Mouse (Mus musculus) stomach, embryonic 14.5 days (tissue): ENCODE results near the gene Ccdc9b. TPM values are rescaled to one million over a fixed set of nuclear protein-coding genes. Genes with fewer than 3 reads are reported as not detected.
A peak's percentile ranks its signal among the peaks of the same experiment; 100 is the strongest.

Source experiments
- ATAC-seq: fragments of 200-750 bp; cut with Nextera tagmentation; 2 replicates; pipeline ENCODE4 v1.8.0; 2017; ENCODE audit warnings: low read depth, moderate TSS enrichment; ENCODE audit not compliant: insufficient number of reproducible peaks, insufficient read depth, low FRiP score
- H3K27ac ChIP-seq: fragments of 300-500 bp; sonication (generic); 2 replicates; pipeline ENCODE4 v1.5.1; 2014; ENCODE audit warnings: mild to moderate bottlenecking, low read length, moderate library complexity, mixed read lengths
- H3K27me3 ChIP-seq: fragments of 300-500 bp; sonication (generic); 2 replicates; pipeline ENCODE4 v1.6.1; 2014; ENCODE audit warnings: low read length, control low read depth, mixed read lengths; ENCODE audit not compliant: control insufficient read depth, insufficient read depth
- H3K36me3 ChIP-seq: fragments of 300-500 bp; sonication (generic); 2 replicates; pipeline ENCODE4 v1.6.1; 2014; ENCODE audit warnings: mild to moderate bottlenecking, control low read depth, low read length, moderate library complexity, mixed read lengths; ENCODE audit not compliant: control insufficient read depth, insufficient read depth
- H3K4me1 ChIP-seq: fragments of 300-500 bp; sonication (generic); 2 replicates; pipeline ENCODE4 v1.6.1; 2014; ENCODE audit warnings: low read length, control low read depth, mixed read lengths; ENCODE audit not compliant: control insufficient read depth, insufficient read depth
- H3K4me2 ChIP-seq: fragments of 300-500 bp; sonication (generic); replicated peaks from 2 replicates; pipeline ENCODE4 v1.6.1; 2014; ENCODE audit warnings: low read depth, low read length, control low read depth
- H3K4me3 ChIP-seq: fragments of 300-500 bp; sonication (generic); 2 replicates; pipeline ENCODE4 v1.5.1; 2014; ENCODE audit warnings: low read depth, low read length, control low read depth
- H3K9ac ChIP-seq: fragments of 300-500 bp; sonication (generic); replicated peaks from 2 replicates; pipeline ENCODE4 v1.6.1; 2014; ENCODE audit warnings: low read depth, mild to moderate bottlenecking, control low read depth, low read length, moderate library complexity, mixed read lengths
- H3K9me3 ChIP-seq: fragments of 300-500 bp; sonication (generic); 2 replicates; pipeline ENCODE4 v1.6.1; 2016; ENCODE audit warnings: low read depth, low read length, control low read depth; ENCODE audit not compliant: control insufficient read depth
- WGBS: fragments of 180-500 bp; shearing (Covaris S2); extraction: QIAGEN DNeasy Blood & Tissue Kit; methylation state at CpG from one replicate; pipeline ENCODE4 v1.1.7; 2014; 5-methylcytosine and 5-hydroxymethylcytosine counted together
- polyA plus RNA-seq: library from polyadenylated mRNA; unstranded; fragments of >200 nt; fragmentation: Nextera tagmentation; extraction: Ambion mirVana; gene quantifications from 2 replicates; pipeline ENCODE4 v1.2.1, GENCODE M21; 2014

The Ccdc9b gene
- polyA plus RNA-seq, 1 experiment from 2014 or later = 0.75 TPM

DNA sequence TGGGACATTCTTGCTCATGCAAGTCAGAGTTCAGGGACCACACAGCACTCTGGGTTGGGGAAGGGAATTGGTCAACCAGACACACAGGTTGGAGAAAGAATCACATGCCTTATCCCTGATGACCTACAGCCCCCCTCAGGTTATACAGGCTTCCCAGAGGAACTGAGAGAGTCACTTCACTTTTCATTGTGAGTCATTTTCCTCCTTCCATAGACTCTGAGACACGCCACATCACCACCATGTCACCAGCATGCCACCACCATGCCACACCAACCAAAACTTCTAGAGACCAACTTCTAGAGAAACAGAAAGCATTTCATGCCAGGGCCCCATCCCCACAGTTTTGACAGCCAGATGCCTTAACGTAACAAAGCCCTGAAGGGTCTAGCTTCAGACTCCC lies 35.6 kb downstream of the Ccdc9b start:
- Histone ChIP-seq H3K9me3 (no peaks in the 10 kb centered on the region), H3K4me3 (no peak overlapping the region), H3K9ac (no peak overlapping the region), H3K27ac (no peak overlapping the region), H3K4me1 (peaks cover 21% of the 10 kb centered on the region), H3K27me3 (no peaks in the 10 kb centered on the region), H3K36me3 (no peaks in the 10 kb centered on the region), H3K4me2 (no peak overlapping the region)
- ATAC-seq = no peak
- 92% methylated on average over 2 of the region's 2 CpGs for WGBS

DNA sequence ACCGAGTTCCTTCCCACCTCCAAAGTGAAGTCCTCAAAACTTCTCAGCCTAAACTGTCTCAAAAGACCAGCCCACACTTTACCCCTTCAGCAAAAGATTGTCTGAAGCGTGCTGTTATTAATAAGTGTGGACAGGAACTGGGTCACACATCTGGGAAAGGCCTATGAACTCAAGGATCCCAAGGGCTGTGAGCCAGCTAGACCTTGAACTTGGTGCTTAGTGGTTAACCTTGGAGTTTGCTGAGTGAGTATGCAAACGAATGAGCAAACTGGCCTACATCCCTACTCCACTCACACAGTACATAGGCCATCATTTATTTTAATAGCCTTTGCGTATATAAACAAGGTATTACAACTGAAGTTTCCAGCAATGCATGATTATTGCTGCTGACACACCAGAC lies 37.0 kb downstream of the Ccdc9b start:
- Histone ChIP-seq H3K4me3 (no peak overlapping the region), H3K4me1 (peaks cover 21% of the 10 kb centered on the region), H3K27me3 (no peaks in the 10 kb centered on the region), H3K27ac (no peak overlapping the region), H3K9me3 (no peaks in the 10 kb centered on the region), H3K9ac (no peak overlapping the region), H3K4me2 (no peak overlapping the region), H3K36me3 (no peaks in the 10 kb centered on the region)
- WGBS = 80% methylated on average over 4 of the region's 4 CpGs
- no peak for ATAC-seq

DNA sequence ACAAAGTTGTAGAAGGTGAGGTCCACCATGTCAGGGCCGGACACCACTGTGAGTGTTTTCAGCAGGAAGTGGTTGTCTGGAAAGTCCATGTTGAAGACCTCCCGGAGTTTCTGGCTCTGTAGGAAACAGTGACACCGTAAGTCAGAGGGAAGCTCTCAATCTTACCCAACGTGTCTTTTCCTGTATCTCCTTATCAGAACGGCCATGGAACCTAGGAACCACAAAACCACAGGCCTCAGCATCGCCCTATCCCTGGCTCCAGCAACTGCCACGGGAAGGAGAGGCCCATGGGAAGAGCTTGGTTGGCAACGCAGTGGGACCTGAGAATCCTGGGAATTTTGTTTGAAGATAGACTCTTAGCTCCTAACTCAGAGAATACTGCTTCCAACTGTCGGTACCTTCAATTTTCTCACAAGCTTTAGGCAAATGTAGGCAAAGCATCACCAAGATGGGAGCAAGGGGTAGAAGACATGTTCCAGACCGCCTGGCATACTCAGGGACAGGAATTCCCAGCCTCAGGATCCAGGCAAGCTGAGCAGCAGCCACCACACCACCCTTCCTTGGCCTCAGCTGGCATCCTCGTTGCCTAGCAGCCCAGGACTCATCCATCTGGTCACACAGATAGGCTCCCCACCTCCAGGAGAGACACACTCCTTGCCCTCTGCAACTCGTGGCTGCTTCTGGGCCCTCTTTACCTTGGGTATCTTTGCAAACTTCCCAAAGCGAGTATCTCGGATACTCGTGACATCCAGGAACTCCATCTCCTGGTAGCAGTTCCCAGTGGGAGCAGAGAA lies 38.6 kb downstream of the Ccdc9b start:
- WGBS = 74% methylated on average over 15 of the region's 15 CpGs
- H3K27me3 ChIP-seq = no peaks in the 10 kb centered on the region
- ATAC-seq = no peak
- H3K4me2 ChIP-seq = no peak overlapping the region
- no peak overlapping the region for H3K9ac ChIP-seq
- no peak overlapping the region for H3K4me3 ChIP-seq
- H3K9me3 ChIP-seq = no peaks in the 10 kb centered on the region
- H3K4me1 ChIP-seq = peaks cover 13% of the 10 kb centered on the region
- no peaks in the 10 kb centered on the region for H3K36me3 ChIP-seq
- H3K27ac ChIP-seq = no peak overlapping the region

DNA sequence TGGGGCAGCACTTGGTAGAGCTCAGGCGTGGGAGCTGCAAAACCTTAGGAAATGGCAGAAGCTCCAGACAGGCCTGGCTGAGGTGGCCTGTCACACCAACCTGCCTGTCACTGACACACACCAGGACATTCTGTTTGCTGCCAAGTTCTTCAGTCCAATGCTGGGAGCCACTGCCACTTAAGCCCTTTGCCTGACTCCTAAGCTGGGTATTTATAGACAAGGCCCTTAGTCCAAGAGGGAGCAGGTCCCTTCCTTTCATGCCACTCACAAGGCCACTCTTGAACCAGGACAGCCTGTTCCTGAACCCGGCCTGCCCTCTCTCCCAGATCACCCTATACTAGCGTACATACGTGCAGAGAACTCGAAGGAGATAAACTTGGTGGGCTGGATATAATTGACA lies 45.8 kb downstream of the Ccdc9b start:
- H3K9ac ChIP-seq = no peak overlapping the region
- H3K4me2 ChIP-seq = no peak overlapping the region
- WGBS = 83% methylated on average over 5 of the region's 5 CpGs
- H3K4me1 ChIP-seq = no peaks in the 10 kb centered on the region
- no peak overlapping the region for H3K27ac ChIP-seq
- no peak for ATAC-seq
- H3K4me3 ChIP-seq = no peak overlapping the region
- no peaks in the 10 kb centered on the region for H3K9me3 ChIP-seq
- H3K27me3 ChIP-seq = peaks cover 15% of the 10 kb centered on the region; the same call in 1 of the 2 replicates
- H3K36me3 ChIP-seq = no peaks in the 10 kb centered on the region

DNA sequence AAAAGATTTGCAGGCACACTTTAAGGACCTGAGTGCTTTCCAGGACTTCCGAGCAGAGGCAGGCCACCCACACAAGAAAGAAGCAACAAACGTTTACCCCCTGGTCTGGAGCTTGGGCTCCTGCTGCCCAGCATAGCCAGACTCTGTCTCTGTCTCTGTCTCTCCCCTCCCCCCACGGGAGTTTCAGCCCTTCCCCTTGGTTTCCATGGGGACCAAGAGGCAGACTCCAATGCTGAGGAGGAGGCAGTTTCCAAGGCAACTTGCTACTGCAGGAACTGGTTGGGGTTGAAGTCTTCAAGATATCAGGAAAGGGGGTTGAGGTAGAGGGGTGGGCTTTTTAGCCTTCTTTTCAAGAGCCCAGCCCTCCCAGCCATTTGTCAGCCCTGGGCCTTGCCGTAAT lies 48.2 kb downstream of the Ccdc9b start:
- Histone ChIP-seq H3K27me3 (peaks cover 26% of the 10 kb centered on the region), H3K27ac (no peak overlapping the region), H3K9me3 (no peaks in the 10 kb centered on the region), H3K4me3 (no peak overlapping the region), H3K4me2 (no peak overlapping the region), H3K9ac (no peak overlapping the region), H3K4me1 (peaks cover 3% of the 10 kb centered on the region; the same call in 1 of the 2 replicates), H3K36me3 (no peaks in the 10 kb centered on the region)
- no peak for ATAC-seq
- WGBS = 50% methylated on average over 4 of the region's 4 CpGs

DNA sequence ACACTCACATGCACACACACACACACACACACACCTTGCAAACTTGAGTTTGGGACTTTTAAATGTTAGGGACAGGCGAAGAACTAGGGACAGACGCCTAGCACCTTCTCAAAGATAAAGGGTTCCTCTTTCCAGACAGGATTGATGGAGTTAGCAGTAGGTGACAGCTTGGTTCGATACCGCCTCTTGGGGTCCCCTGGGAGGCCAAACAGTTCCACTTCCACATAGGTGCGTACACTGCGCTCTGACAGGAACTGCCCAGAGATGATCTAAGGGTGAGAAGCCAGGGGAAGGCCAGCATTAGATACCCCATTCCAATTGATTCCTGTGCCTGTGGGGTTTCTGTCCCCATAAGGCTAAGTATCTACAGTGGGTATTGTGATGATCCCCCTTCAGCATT lies 48.8 kb downstream of the Ccdc9b start:
- peaks cover 3% of the 10 kb centered on the region; the same call in 1 of the 2 replicates for H3K4me1 ChIP-seq
- no peak overlapping the region for H3K27ac ChIP-seq
- WGBS = 84% methylated on average over 6 of the region's 6 CpGs
- H3K9me3 ChIP-seq = no peaks in the 10 kb centered on the region
- H3K4me3 ChIP-seq = no peak overlapping the region
- peaks cover 26% of the 10 kb centered on the region for H3K27me3 ChIP-seq
- no peaks in the 10 kb centered on the region for H3K36me3 ChIP-seq
- ATAC-seq = no peak
- no peak overlapping the region for H3K4me2 ChIP-seq
- no peak overlapping the region for H3K9ac ChIP-seq

DNA sequence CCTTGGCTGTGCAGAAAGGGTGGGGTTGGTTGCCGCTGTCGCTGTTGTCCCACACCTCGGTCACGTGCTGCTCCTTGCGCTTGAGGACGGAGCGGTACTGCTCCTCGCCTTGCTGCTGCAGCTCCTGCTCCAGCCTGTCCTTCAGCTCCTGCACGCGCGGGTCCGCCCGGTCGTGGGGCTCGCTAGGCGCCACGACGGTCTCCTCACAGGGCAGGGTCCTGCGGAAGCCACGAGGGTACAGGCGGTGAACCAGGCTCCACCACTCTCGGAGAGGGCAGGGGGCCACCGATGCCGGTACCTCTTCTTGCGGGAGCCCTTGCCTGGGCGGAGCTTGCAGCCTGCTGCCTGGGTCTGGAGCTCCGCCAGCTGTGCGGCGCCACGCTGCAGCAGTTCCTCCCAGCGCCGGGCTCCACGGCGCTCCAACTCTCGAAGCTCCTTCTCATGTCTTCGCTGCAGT lies 51.4 kb downstream of the Ccdc9b start:
- H3K36me3 ChIP-seq = no peaks in the 10 kb centered on the region
- no peaks in the 10 kb centered on the region for H3K9me3 ChIP-seq
- peaks cover 3% of the 10 kb centered on the region; the same call in 1 of the 2 replicates for H3K4me1 ChIP-seq
- H3K27me3 ChIP-seq = peaks cover 42% of the 10 kb centered on the region
- 2% methylated on average over 36 of the region's 36 CpGs for WGBS
- no peak overlapping the region for H3K27ac ChIP-seq
- H3K4me2 ChIP-seq = peak overlapping the region; percentile 67
- ATAC-seq = peak; percentile 67
- peak overlapping the region; percentile 26 for H3K4me3 ChIP-seq
- no peak overlapping the region for H3K9ac ChIP-seq

DNA sequence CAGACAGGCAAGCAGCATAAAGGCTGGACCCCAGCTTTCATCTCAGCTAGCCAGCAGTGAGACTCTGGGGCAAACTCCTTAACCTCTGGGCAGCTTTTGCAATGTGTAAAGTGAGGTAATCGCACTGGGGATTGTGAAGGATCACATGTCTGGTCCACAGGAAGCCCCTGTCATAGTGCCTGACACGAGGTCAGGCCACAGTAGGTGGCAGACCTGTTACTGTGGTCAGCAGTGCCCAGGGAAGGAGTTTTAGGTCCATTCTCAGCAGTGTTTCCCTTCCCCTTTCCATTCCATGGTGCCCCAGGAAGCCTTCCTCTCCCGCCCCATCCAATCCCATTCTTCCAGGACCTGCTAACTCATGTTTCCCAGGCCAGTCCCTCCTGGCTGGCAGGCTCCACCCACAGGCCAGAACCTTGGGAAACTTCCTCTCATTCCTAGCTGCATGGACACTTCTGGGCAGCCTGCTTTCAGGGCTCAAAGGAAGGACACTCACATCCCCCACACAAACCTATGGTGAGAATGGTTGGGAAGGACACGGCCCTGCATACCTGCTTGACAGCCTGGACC lies 52.7 kb downstream of the Ccdc9b start:
- H3K27me3 ChIP-seq = peaks cover 53% of the 10 kb centered on the region
- H3K4me3 ChIP-seq = no peak overlapping the region
- no peaks in the 10 kb centered on the region for H3K36me3 ChIP-seq
- H3K9me3 ChIP-seq = no peaks in the 10 kb centered on the region
- WGBS = 43% methylated on average over 4 of the region's 4 CpGs
- no peak overlapping the region for H3K27ac ChIP-seq
- H3K4me2 ChIP-seq = no peak overlapping the region
- no peak overlapping the region for H3K9ac ChIP-seq
- ATAC-seq = no peak
- H3K4me1 ChIP-seq = peaks cover 3% of the 10 kb centered on the region; the same call in 1 of the 2 replicates
